Mouse (Mus musculus): ENCODE measurements around the gene Nacc1.
"Not testable (repeated sequence)": the region's sequence is repeated elsewhere in the genome, so short reads cannot be mapped to it uniquely, and the experiment has no call there.

GRCm38 (mm10) chr8:84670295-84671006, 17.2 kb downstream of the Nacc1 start:
- not testable (repeated sequence) for TF ChIP-seq CHD2 (IDR thresholded peaks at IDR 0.05; ENCODE audit: low read depth, low read length); MAFK (IDR thresholded peaks at IDR 0.05; ENCODE audit: insufficient read depth, low read depth, low read length)

Measured in ES-E14 (cell line).